Mouse (Mus musculus) macrophage (primary cell): Measurements from ENCODE around the gene Gabbr2. TPM values are rescaled to one million over a fixed set of nuclear protein-coding genes. Genes with fewer than 3 reads are reported as not detected.

Source experiments
- H3K27ac ChIP-seq: fragments of 350-480 bp; formaldehyde crosslinking; 2 replicates; pipeline ENCODE4 v1.9.0; 2021
- H3K36me3 ChIP-seq: fragments of 350-480 bp; formaldehyde crosslinking; 2 replicates; pipeline ENCODE4 v1.9.0; 2021; ENCODE audit errors: inconsistent target
- H3K4me3 ChIP-seq: fragments of 350-480 bp; formaldehyde crosslinking; 2 replicates; pipeline ENCODE4 v1.9.0; 2021; ENCODE audit errors: inconsistent target
- H3K79me2 ChIP-seq: fragments of 350-480 bp; formaldehyde crosslinking; 2 replicates; pipeline ENCODE4 v1.9.0; 2021; ENCODE audit errors: inconsistent target
- WGBS: methylation state at CpG from one replicate; pipeline ENCODE4 v1.1.7; 2026; ENCODE audit warnings: inconsistent platforms; ENCODE audit not compliant: missing documents; 5-methylcytosine and 5-hydroxymethylcytosine counted together
- polyA plus RNA-seq: library from polyadenylated mRNA; stranded (reverse); fragments of 250-400 nt; gene quantifications from 3 replicates; pipeline ENCODE4 v1.2.4, GENCODE M21; 2018; ENCODE audit warnings: inconsistent platforms

The Gabbr2 gene
- polyA plus RNA-seq, 1 experiment from 2014 or later = 0.10 TPM

- Histone ChIP-seq H3K79me2 (no peaks in the 10 kb centered on the region), H3K36me3 (no peaks in the 10 kb centered on the region), H3K4me3 (no peak overlapping the region), H3K27ac (no peak overlapping the region)
Observed at GRCm38 (mm10) chr4:46847745-46848144, 143.9 kb downstream of the Gabbr2 start.

GRCm38 (mm10) chr4:46846396-46846795, 145.3 kb downstream of the Gabbr2 start:
- WGBS = 93% methylated on average over 10 of the region's 10 CpGs
- Histone ChIP-seq H3K27ac (no peak overlapping the region), H3K36me3 (no peaks in the 10 kb centered on the region), H3K4me3 (no peak overlapping the region), H3K79me2 (no peaks in the 10 kb centered on the region)

- Histone ChIP-seq H3K36me3 (no peaks in the 10 kb centered on the region), H3K27ac (no peak overlapping the region), H3K4me3 (no peak overlapping the region), H3K79me2 (no peaks in the 10 kb centered on the region)
- 66% methylated on average over 6 of the region's 6 CpGs for WGBS
Observed at GRCm38 (mm10) chr4:46844982-46845643, 146.6 kb downstream of the Gabbr2 start.

GRCm38 (mm10) chr4:46844567-46844966, 147.1 kb downstream of the Gabbr2 start:
- 87% methylated on average over 5 of the region's 5 CpGs for WGBS
- H3K79me2 ChIP-seq = no peaks in the 10 kb centered on the region
- no peaks in the 10 kb centered on the region for H3K36me3 ChIP-seq
- no peak overlapping the region for H3K4me3 ChIP-seq
- no peak overlapping the region for H3K27ac ChIP-seq

GRCm38 (mm10) chr4:46842596-46842995, 149.1 kb downstream of the Gabbr2 start:
- 100% methylated on average over 7 of the region's 7 CpGs for WGBS
- Histone ChIP-seq H3K79me2 (no peaks in the 10 kb centered on the region), H3K4me3 (no peak overlapping the region), H3K36me3 (no peaks in the 10 kb centered on the region), H3K27ac (no peak overlapping the region)

GRCm38 (mm10) chr4:46840146-46840545, 151.5 kb downstream of the Gabbr2 start:
- Histone ChIP-seq H3K27ac (no peak overlapping the region), H3K4me3 (no peak overlapping the region), H3K36me3 (no peaks in the 10 kb centered on the region), H3K79me2 (no peaks in the 10 kb centered on the region)
- WGBS = 96% methylated on average over 6 of the region's 6 CpGs

- H3K79me2 ChIP-seq = no peaks in the 10 kb centered on the region
- no peak overlapping the region for H3K4me3 ChIP-seq
- WGBS = 87% methylated on average over 7 of the region's 7 CpGs
- H3K27ac ChIP-seq = no peak overlapping the region
- H3K36me3 ChIP-seq = no peaks in the 10 kb centered on the region
Observed at GRCm38 (mm10) chr4:46837362-46837761, 154.3 kb downstream of the Gabbr2 start.

- no peaks in the 10 kb centered on the region for H3K36me3 ChIP-seq
- no peak overlapping the region for H3K27ac ChIP-seq
- 96% methylated on average over 18 of the region's 18 CpGs for WGBS
- H3K4me3 ChIP-seq = no peak overlapping the region
- H3K79me2 ChIP-seq = no peaks in the 10 kb centered on the region
Observed at GRCm38 (mm10) chr4:46836065-46836464, 155.6 kb downstream of the Gabbr2 start.

- Histone ChIP-seq H3K36me3 (no peaks in the 10 kb centered on the region), H3K27ac (no peak overlapping the region), H3K79me2 (no peaks in the 10 kb centered on the region), H3K4me3 (no peak overlapping the region)
- 98% methylated on average over 14 of the region's 14 CpGs for WGBS
Observed at GRCm38 (mm10) chr4:46835064-46835463, 156.6 kb downstream of the Gabbr2 start.

GRCm38 (mm10) chr4:46832834-46833544, 158.7 kb downstream of the Gabbr2 start:
- WGBS = 85% methylated on average over 12 of the region's 12 CpGs
- H3K36me3 ChIP-seq = no peaks in the 10 kb centered on the region
- no peak overlapping the region for H3K4me3 ChIP-seq
- no peaks in the 10 kb centered on the region for H3K79me2 ChIP-seq
- H3K27ac ChIP-seq = no peak overlapping the region

- Histone ChIP-seq H3K36me3 (no peaks in the 10 kb centered on the region), H3K4me3 (no peak overlapping the region), H3K27ac (no peak overlapping the region), H3K79me2 (no peaks in the 10 kb centered on the region)
- 30% methylated on average over 2 of the region's 2 CpGs for whole genome bisulfite sequencing
Observed at GRCm38 (mm10) chr4:46829656-46830055, 162.0 kb downstream of the Gabbr2 start.

GRCm38 (mm10) chr4:46828141-46828571, 163.5 kb downstream of the Gabbr2 start:
- Histone ChIP-seq H3K27ac (no peak overlapping the region), H3K36me3 (no peaks in the 10 kb centered on the region), H3K79me2 (no peaks in the 10 kb centered on the region), H3K4me3 (no peak overlapping the region)
- 84% methylated on average over 5 of the region's 5 CpGs for whole genome bisulfite sequencing

- 90% methylated on average over 9 of the region's 9 CpGs for WGBS
- Histone ChIP-seq H3K4me3 (no peak overlapping the region), H3K79me2 (no peaks in the 10 kb centered on the region), H3K27ac (no peak overlapping the region), H3K36me3 (no peaks in the 10 kb centered on the region)
Observed at GRCm38 (mm10) chr4:46827471-46827870, 164.2 kb downstream of the Gabbr2 start.

- 96% methylated on average over 10 of the region's 10 CpGs for WGBS
- Histone ChIP-seq H3K4me3 (no peak overlapping the region), H3K27ac (no peak overlapping the region), H3K36me3 (no peaks in the 10 kb centered on the region), H3K79me2 (no peaks in the 10 kb centered on the region)
Observed at GRCm38 (mm10) chr4:46825846-46826529, 165.7 kb downstream of the Gabbr2 start.

- WGBS = 90% methylated on average over 14 of the region's 14 CpGs
- Histone ChIP-seq H3K27ac (no peak overlapping the region), H3K4me3 (no peak overlapping the region), H3K79me2 (no peaks in the 10 kb centered on the region), H3K36me3 (no peaks in the 10 kb centered on the region)
Observed at GRCm38 (mm10) chr4:46823738-46824137, 167.9 kb downstream of the Gabbr2 start.
